Mouse (Mus musculus) intestine, postnatal 0 days (tissue): ENCODE data around the gene Lpar1. TPM values are rescaled to one million over a fixed set of nuclear protein-coding genes. Genes with fewer than 3 reads are reported as not detected.

Source experiments
- ATAC-seq: fragments of 200-750 bp; cut with Nextera tagmentation; 2 replicates; pipeline ENCODE4 v1.8.0; 2017; ENCODE audit warnings: mild to moderate bottlenecking, moderate TSS enrichment, moderate library complexity
- H3K27ac ChIP-seq: fragments of 300-500 bp; sonication (generic); 2 replicates; pipeline ENCODE4 v1.5.1; 2014; ENCODE audit warnings: mild to moderate bottlenecking, low read depth, low read length, moderate library complexity
- H3K27me3 ChIP-seq: fragments of 300-500 bp; sonication (generic); replicated peaks from 2 replicates; pipeline ENCODE4 v1.6.1; 2014; ENCODE audit warnings: low read length, mixed read lengths; ENCODE audit not compliant: control insufficient read depth, insufficient read depth
- H3K36me3 ChIP-seq: fragments of 300-500 bp; sonication (generic); 2 replicates; pipeline ENCODE4 v1.6.1; 2014; ENCODE audit warnings: mild to moderate bottlenecking, moderate library complexity; ENCODE audit not compliant: control insufficient read depth, insufficient read depth
- H3K4me1 ChIP-seq: fragments of 300-500 bp; sonication (generic); replicated peaks from 2 replicates; pipeline ENCODE4 v1.6.1; 2014; ENCODE audit warnings: antibody characterized with exemption, low read length, mixed read lengths; ENCODE audit not compliant: control insufficient read depth, insufficient read depth
- H3K4me2 ChIP-seq: fragments of 300-500 bp; sonication (generic); replicated peaks from 2 replicates; pipeline ENCODE4 v1.6.1; 2014; ENCODE audit warnings: low read depth, mild to moderate bottlenecking, moderate library complexity
- H3K4me3 ChIP-seq: fragments of 300-500 bp; sonication (generic); 2 replicates; pipeline ENCODE4 v1.5.1; 2014; ENCODE audit warnings: low read depth, low read length
- H3K9ac ChIP-seq: fragments of 300-500 bp; sonication (generic); 2 replicates; pipeline ENCODE4 v1.6.1; 2014; ENCODE audit warnings: mild to moderate bottlenecking, low read depth, low read length
- H3K9me3 ChIP-seq: fragments of 300-500 bp; sonication (generic); 2 replicates; pipeline ENCODE4 v1.6.1; 2016; ENCODE audit warnings: mixed run types; ENCODE audit not compliant: control insufficient read depth
- CTCF ChIP-seq: sonication (generic); IDR thresholded peaks from 2 replicates; pipeline ENCODE4 v1.5.1; 2016; ENCODE audit warnings: low read depth, mild to moderate bottlenecking, control low read depth, antibody characterized with exemption, moderate library complexity
- WGBS: fragments of 180-500 bp; shearing (Covaris S2); extraction: QIAGEN DNeasy Blood & Tissue Kit; methylation state at CpG from one replicate; pipeline ENCODE4 v1.1.7; 2014; 5-methylcytosine and 5-hydroxymethylcytosine counted together
- polyA plus RNA-seq: library from polyadenylated mRNA; unstranded; fragments of >200 nt; fragmentation: Nextera tagmentation; extraction: Ambion mirVana; gene quantifications from 2 replicates; pipeline ENCODE4 v1.2.1, GENCODE M21; 2015

Lpar1 gene
- polyA plus RNA-seq, 1 experiment from 2014 or later, result 64.9 TPM

DNA sequence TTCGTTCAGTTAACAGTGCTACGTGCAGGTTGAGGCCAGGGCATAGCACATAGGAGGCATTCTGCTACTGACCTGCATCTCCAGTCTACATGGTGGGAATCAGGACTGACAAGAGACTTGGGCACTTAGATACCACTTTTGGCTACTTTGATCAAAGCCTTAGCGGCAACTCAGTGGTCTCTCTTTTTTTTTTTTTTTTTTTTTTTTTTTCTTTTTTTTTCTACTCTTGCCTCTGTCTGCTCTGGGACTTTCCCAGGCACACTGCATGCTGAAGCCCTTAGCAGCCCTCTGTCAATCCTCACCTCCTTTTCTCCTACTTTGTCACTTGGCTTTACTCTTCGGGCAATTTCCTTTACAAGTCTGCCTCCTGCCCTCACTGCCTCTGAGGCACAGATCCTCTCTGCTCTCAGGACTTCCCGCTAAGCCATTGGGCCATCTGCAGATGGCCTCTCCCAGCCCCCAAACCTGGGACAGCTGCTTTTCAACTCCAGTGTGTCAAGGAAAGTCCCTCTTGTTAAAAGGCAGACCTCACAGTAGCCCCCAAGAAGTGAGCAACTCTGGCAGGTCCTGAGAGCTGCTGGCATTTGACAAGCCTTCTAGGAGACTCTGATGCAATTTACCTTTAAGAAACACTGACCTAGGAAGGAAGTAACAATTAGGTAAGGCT, 23.8 kb upstream of the Lpar1 start:
- no peaks in the 10 kb centered on the region for H3K9me3 ChIP-seq
- no peak overlapping the region for H3K9ac ChIP-seq
- H3K4me3 ChIP-seq, result no peak overlapping the region
- H3K4me2 ChIP-seq, result no peak overlapping the region
- H3K36me3 ChIP-seq, result no peaks in the 10 kb centered on the region
- H3K27me3 ChIP-seq, result no peaks in the 10 kb centered on the region
- H3K27ac ChIP-seq, result no peak overlapping the region
- 64% methylated on average over 5 of the region's 5 CpGs for WGBS
- no peak for ATAC-seq
- no peak for TF ChIP-seq CTCF
- no peaks in the 10 kb centered on the region for H3K4me1 ChIP-seq

DNA sequence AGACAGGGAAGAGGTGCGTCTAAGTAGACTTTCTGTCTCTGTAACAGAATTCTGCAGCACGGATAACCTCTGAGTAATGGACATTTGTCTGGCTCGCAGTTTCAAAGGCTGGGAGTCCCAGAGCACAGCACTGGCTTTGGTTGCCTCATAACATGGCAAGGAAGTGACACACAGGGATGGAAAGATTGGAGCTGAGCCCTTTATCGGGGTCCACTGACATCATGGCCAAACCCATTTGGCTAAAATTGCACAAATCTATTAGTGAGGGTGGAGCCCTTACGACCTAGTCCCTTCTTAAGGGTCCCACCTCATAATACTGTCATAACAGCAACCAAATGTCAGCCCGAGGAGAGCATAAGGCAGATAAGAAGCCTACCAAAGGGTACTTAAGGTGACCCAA, 22.1 kb upstream of the Lpar1 start:
- H3K27ac ChIP-seq, result no peak overlapping the region
- no peak for TF ChIP-seq CTCF
- WGBS, result 85% methylated on average over 6 of the region's 6 CpGs
- no peak overlapping the region for H3K4me3 ChIP-seq
- no peaks in the 10 kb centered on the region for H3K9me3 ChIP-seq
- H3K4me1 ChIP-seq, result no peaks in the 10 kb centered on the region
- no peak overlapping the region for H3K4me2 ChIP-seq
- H3K9ac ChIP-seq, result no peak overlapping the region
- H3K27me3 ChIP-seq, result no peaks in the 10 kb centered on the region
- no peak for ATAC-seq
- H3K36me3 ChIP-seq, result no peaks in the 10 kb centered on the region

DNA sequence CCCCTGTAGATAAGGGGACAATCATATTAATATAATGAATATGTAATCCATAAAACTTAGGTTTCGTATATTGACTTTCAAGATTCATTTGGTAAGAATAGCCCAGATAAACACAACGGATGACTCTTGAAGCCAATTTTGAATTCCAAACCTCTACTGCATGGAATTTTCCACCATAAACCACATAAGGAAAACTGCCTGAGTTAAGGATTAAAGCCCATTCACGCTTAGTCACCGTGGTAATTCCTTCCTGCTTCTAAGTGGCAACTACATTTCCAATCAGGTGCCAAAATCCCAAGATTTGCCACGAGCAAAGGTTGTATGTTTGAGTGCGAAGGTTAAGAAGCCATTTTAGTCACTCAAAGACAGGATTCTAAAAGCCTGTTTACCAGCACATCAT, 20.3 kb upstream of the Lpar1 start:
- no peaks in the 10 kb centered on the region for H3K27me3 ChIP-seq
- no peak for TF ChIP-seq CTCF
- no peak for ATAC-seq
- no peak overlapping the region for H3K4me2 ChIP-seq
- H3K4me3 ChIP-seq, result no peak overlapping the region
- 69% methylated on average over 6 of the region's 6 CpGs for WGBS
- H3K9me3 ChIP-seq, result no peaks in the 10 kb centered on the region
- no peak overlapping the region for H3K9ac ChIP-seq
- H3K36me3 ChIP-seq, result no peaks in the 10 kb centered on the region
- no peaks in the 10 kb centered on the region for H3K4me1 ChIP-seq
- no peak overlapping the region for H3K27ac ChIP-seq

DNA sequence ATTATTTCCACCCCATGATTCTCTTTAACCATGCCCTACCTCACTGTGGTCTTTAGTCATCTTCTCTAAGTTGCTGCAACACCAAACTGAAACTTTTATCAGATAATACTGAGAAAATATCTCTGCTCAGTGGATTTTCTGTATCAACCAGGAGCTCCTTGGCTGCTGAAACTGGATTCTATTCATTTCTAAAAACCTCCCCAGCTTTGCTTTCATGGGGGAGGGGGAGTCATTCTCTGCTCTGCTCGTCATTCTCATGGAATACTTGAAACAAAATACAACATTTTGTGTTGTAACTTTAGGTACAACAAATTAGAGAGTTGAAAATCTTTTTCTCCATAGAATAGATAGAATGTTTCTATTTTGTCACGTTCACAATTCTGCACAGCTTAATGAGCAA, 18.7 kb upstream of the Lpar1 start:
- WGBS, result 82% methylated on average over 2 of the region's 2 CpGs
- Histone ChIP-seq H3K4me3 (no peak overlapping the region), H3K27me3 (no peaks in the 10 kb centered on the region), H3K9ac (no peak overlapping the region), H3K9me3 (no peaks in the 10 kb centered on the region), H3K4me2 (no peak overlapping the region), H3K27ac (no peak overlapping the region), H3K36me3 (no peaks in the 10 kb centered on the region), H3K4me1 (no peaks in the 10 kb centered on the region)
- no peak for ATAC-seq
- TF ChIP-seq CTCF, result no peak

DNA sequence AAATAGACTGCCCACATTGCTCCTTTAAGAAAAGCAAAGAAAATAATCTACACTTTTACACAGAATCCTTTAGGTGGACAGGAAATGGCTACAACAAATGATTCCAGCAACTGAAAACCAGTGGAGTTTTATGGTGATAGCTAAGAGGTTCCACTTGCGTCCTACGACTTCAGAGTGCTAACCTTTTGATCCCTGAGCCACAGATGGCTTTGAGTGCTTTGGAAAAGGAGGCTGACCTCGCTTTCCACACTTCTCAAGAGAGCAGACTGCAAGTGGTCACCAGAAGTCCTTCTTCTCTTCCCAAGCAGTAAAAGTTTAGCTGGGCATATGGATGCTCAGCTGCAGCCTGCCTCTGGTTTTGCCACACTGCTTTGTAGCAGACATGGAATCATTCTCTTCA, 18.0 kb upstream of the Lpar1 start:
- no peak overlapping the region for H3K4me2 ChIP-seq
- H3K9ac ChIP-seq, result no peak overlapping the region
- 50% methylated on average over 3 of the region's 3 CpGs for WGBS
- H3K36me3 ChIP-seq, result no peaks in the 10 kb centered on the region
- no peak overlapping the region for H3K27ac ChIP-seq
- no peaks in the 10 kb centered on the region for H3K9me3 ChIP-seq
- no peaks in the 10 kb centered on the region for H3K27me3 ChIP-seq
- no peaks in the 10 kb centered on the region for H3K4me1 ChIP-seq
- no peak for TF ChIP-seq CTCF
- ATAC-seq, result no peak
- no peak overlapping the region for H3K4me3 ChIP-seq

DNA sequence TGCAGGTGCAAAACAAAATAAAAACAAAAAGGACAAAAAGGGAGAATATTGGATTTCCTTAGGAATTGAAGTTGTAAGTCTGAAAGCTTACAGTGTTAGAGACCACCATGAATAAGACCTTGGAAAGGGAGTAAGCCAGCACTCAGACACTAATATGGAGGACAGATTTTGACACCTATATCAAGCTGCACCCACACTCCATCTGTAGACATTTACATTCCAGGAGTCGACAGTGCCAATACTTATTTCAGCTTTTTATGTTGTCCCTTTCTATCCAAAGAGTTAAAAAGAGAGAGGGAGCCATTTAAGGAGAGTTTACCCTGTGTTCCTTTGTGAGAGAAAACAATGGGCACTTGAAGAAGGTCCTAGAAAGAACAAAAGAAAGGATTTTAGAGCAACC, 17.5 kb upstream of the Lpar1 start:
- H3K4me1 ChIP-seq, result no peaks in the 10 kb centered on the region
- no peak for TF ChIP-seq CTCF
- H3K4me3 ChIP-seq, result no peak overlapping the region
- H3K27ac ChIP-seq, result no peak overlapping the region
- H3K9ac ChIP-seq, result no peak overlapping the region
- no peak overlapping the region for H3K4me2 ChIP-seq
- WGBS, result 46% methylated on average over 1 of the region's 1 CpGs
- no peaks in the 10 kb centered on the region for H3K9me3 ChIP-seq
- no peaks in the 10 kb centered on the region for H3K27me3 ChIP-seq
- no peak for ATAC-seq
- no peaks in the 10 kb centered on the region for H3K36me3 ChIP-seq

DNA sequence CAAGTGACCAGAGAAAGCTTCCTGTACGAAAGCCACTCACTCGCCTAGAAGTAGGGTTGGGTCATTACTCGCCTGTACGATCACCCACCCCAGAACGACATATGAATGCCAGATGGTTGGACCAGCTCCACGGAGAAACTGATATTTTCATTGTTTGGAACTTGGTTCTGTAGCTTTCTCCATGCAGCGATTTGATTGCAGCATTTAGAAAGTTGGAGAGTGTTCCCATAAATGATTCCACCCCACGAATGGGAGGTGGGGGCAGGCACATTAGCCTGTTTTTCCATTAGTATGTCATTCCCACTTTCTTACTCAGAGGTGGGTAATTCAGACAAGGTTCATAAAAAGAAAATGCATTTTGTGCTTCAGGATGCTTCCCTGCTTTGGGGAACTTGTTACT, 14.8 kb upstream of the Lpar1 start:
- no peaks in the 10 kb centered on the region for H3K27me3 ChIP-seq
- H3K4me3 ChIP-seq, result no peak overlapping the region
- H3K9ac ChIP-seq, result no peak overlapping the region
- WGBS, result 77% methylated on average over 8 of the region's 8 CpGs
- H3K27ac ChIP-seq, result no peak overlapping the region
- no peak for ATAC-seq
- no peaks in the 10 kb centered on the region for H3K9me3 ChIP-seq
- no peaks in the 10 kb centered on the region for H3K4me1 ChIP-seq
- no peak for TF ChIP-seq CTCF
- H3K36me3 ChIP-seq, result no peaks in the 10 kb centered on the region
- H3K4me2 ChIP-seq, result no peak overlapping the region
